Mouse (Mus musculus) limb, embryonic 13.5 days (tissue): ENCODE data around the gene Plcb1. TPM values are rescaled to one million over a fixed set of nuclear protein-coding genes. Genes with fewer than 3 reads are reported as not detected.

Experiments
- ATAC-seq: fragments of 200-750 bp; cut with Nextera tagmentation; 2 replicates; pipeline ENCODE4 v1.8.0; 2017; ENCODE audit warnings: low read depth, moderate number of reproducible peaks, moderate TSS enrichment; ENCODE audit not compliant: low FRiP score
- H3K27ac ChIP-seq: fragments of 300-500 bp; sonication (generic); 2 replicates; pipeline ENCODE4 v1.5.1; 2015; ENCODE audit warnings: inconsistent platforms, mild to moderate bottlenecking, moderate library complexity
- H3K27me3 ChIP-seq: fragments of 300-500 bp; sonication (generic); 2 replicates; pipeline ENCODE4 v1.6.1; 2015; ENCODE audit warnings: mild to moderate bottlenecking, inconsistent platforms
- H3K36me3 ChIP-seq: fragments of 300-500 bp; sonication (generic); 2 replicates; pipeline ENCODE4 v1.6.1; 2015; ENCODE audit warnings: inconsistent platforms, mild to moderate bottlenecking, moderate library complexity
- H3K4me1 ChIP-seq: fragments of 300-500 bp; sonication (generic); 2 replicates; pipeline ENCODE4 v1.6.1; 2015; ENCODE audit warnings: inconsistent platforms
- H3K4me2 ChIP-seq: fragments of 300-500 bp; sonication (generic); replicated peaks from 2 replicates; pipeline ENCODE4 v1.6.1; 2015; ENCODE audit warnings: inconsistent platforms, mild to moderate bottlenecking, moderate library complexity
- H3K4me3 ChIP-seq: fragments of 300-500 bp; sonication (generic); 2 replicates; pipeline ENCODE4 v1.5.1; 2015; ENCODE audit warnings: moderate library complexity, mild to moderate bottlenecking, inconsistent platforms
- H3K9ac ChIP-seq: fragments of 300-500 bp; sonication (generic); 2 replicates; pipeline ENCODE4 v1.6.1; 2015; ENCODE audit warnings: mild to moderate bottlenecking, inconsistent platforms
- H3K9me3 ChIP-seq: fragments of 300-500 bp; sonication (generic); 2 replicates; pipeline ENCODE4 v1.6.1; 2016; ENCODE audit warnings: inconsistent platforms
- WGBS: fragments of 180-500 bp; shearing (Covaris S2); methylation state at CpG from one replicate; pipeline ENCODE4 v1.1.7; 2015; 5-methylcytosine and 5-hydroxymethylcytosine counted together
- polyA plus RNA-seq: library from polyadenylated mRNA; unstranded; fragments of >200 nt; fragmentation: Nextera tagmentation; extraction: Ambion mirVana; gene quantifications from 2 replicates; pipeline ENCODE4 v1.2.1, GENCODE M21; 2015

Plcb1 gene
- polyA plus RNA-seq, 1 experiment from 2014 or later: 15.5 TPM

DNA sequence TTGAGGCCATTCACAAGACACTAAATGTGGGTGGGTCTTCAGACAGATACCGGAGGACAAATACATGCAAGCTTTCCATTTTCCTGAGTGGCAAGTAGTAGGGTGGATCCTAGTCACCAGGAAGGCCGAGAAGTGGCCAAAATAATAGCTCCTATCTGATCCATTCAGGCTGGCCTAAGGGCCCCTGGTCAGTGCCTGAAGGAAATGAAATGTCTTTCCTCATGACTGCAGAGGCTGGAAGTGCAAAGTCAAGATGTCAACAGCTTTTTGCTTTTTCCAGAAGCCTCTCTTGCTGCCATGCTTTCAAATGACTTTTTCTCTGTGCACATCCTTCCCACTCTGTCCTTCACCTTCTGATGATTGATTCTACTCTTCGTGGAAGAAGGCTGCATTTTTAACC, 415.0 kb downstream of the Plcb1 start:
- Histone ChIP-seq H3K4me3 (no peak overlapping the region), H3K36me3 (no peaks in the 10 kb centered on the region), H3K27me3 (no peaks in the 10 kb centered on the region), H3K27ac (no peak overlapping the region), H3K9ac (no peak overlapping the region), H3K9me3 (no peaks in the 10 kb centered on the region), H3K4me1 (no peaks in the 10 kb centered on the region), H3K4me2 (no peak overlapping the region)
- WGBS: 80% methylated on average over 3 of the region's 3 CpGs
- ATAC-seq: no peak

DNA sequence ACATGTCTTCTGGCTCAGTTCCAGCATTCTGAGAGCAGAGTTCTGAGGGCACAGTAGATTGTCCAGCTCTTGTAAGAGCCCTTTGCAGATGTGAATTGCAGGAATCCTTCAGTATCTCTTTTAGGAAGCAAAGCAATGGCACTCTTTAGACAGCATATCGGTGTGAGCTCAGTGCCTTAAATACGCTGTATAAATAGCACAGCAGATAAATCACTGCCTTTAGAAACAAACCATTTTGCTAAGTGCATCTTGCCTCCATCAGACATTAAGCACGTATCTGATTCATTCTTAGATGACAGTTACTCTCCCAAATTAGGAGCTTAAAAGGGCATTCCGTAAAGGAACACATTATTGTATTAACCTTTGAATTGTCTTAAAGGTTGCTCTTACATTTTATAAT, 416.5 kb downstream of the Plcb1 start:
- WGBS: 78% methylated on average over 4 of the region's 4 CpGs
- no peaks in the 10 kb centered on the region for H3K27me3 ChIP-seq

DNA sequence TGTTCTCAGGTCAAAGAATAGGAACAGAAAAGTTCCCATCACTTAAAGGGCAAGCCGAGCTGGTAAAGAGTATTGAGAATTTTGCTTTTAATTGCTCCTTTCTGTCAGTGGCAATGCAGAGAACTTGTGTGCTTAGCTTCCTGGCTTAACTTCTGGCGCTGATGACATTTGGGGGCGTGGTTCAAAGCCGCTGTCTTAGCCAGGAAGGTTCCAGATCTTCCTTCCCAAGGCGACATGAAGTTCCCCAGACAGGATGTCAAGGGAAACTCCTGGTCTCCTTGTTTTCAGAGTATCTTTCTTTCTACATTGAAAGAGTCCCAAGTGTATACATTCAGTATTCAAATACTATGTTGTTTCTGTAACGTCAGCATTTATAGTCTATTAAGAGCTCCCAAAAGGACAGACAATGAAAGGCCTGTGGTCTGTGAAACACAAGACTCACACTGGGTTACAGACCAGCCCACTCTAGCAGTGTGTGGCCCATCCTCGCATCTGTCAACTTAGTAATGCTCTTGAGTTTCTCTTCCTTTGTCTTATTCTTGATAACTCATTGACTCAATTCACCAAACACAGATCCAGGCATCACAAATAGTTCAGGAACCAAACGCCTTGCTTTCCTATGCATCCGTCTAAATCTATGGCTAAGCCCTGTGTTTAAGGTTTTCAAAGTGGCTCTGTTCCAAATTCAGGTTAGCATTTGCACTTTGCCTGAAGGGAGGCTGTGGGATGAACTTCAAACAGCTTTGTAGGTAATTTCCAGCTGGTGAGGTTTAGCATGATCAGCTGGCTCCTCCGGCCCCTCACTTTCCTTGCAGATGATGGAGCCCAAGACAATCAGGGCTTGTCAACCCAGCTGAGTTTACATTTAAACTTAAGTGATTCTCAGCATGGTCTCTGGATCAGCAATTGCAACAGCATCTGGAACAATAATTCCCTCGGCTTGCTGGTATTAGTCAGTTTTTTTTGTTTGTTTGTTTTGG, 418.6 kb downstream of the Plcb1 start:
- Histone ChIP-seq H3K36me3 (no peaks in the 10 kb centered on the region), H3K27me3 (no peaks in the 10 kb centered on the region), H3K4me3 (no peak overlapping the region), H3K9me3 (no peaks in the 10 kb centered on the region), H3K4me1 (no peaks in the 10 kb centered on the region), H3K4me2 (no peak overlapping the region), H3K9ac (no peak overlapping the region), H3K27ac (no peak overlapping the region)
- 69% methylated on average over 11 of the region's 11 CpGs for WGBS
- peak; percentile 55; the same call in 1 of the 2 replicates for ATAC-seq

More for the DNA sequence above, 416.5 kb downstream of the Plcb1 start:
- H3K9me3 ChIP-seq: no peaks in the 10 kb centered on the region
- no peak overlapping the region for H3K4me3 ChIP-seq
- no peak overlapping the region for H3K27ac ChIP-seq
- H3K4me1 ChIP-seq: no peaks in the 10 kb centered on the region
- no peak for ATAC-seq
- no peak overlapping the region for H3K4me2 ChIP-seq
- H3K36me3 ChIP-seq: no peaks in the 10 kb centered on the region
- no peak overlapping the region for H3K9ac ChIP-seq

DNA sequence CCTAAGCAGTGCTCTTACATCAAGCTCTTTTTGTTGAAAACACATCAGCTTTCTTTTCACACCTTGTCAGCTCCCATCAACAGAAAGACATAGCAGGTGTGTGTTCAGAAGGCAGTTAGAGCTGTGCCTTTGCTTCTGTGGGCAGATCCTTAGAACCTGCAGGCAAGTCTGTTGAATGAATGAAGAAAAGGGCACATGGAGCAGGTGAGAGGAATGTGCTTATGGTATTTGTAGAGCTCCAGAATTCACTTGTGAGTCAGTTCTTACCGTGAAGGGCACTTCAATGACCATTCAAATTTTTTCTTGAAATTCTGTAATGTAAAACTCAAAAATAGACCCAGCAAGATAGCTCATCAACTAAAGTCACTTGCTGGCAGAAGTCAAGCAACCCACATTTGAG, 423.0 kb downstream of the Plcb1 start:
- 74% methylated on average over 1 of the region's 1 CpGs for WGBS
- H3K9me3 ChIP-seq: no peaks in the 10 kb centered on the region
- no peak for ATAC-seq

DNA sequence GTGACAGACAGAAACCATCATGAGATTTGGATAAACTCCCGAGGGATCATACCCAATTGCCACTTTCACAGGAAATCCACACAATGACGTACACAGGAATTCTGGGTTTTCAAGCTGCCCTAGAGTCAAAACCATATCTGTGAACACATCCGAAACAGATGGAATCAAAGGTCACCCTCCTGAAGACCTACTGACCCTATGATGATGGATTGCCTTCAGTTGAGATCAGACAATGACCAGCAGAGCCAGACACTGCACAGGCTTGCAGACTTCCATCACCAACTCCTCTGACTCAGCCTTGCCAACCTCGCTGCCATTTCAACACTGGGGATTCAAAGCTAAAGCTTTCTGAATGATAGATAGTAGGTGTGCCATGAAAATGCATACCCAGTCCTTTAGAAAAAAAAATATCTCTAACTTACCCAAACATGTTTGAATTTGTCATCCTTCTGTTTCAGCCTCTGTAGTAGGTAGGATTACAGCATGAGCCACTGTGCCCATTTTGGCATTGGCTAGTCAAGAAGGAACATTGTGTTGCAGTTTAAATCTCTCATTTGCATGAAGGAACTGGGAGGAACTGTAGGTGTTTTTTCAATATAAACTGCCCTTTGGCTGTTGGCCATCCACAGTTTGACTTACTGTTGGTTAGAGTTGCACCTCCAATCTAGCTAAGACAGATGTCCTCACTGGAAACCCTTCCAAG, 429.0 kb downstream of the Plcb1 start:
- Histone ChIP-seq H3K9me3 (no peaks in the 10 kb centered on the region), H3K9ac (no peak overlapping the region), H3K4me2 (no peak overlapping the region), H3K4me1 (no peaks in the 10 kb centered on the region), H3K27ac (no peak overlapping the region), H3K4me3 (no peak overlapping the region), H3K27me3 (no peaks in the 10 kb centered on the region), H3K36me3 (no peaks in the 10 kb centered on the region)
- WGBS: 54% methylated on average over 4 of the region's 4 CpGs
- ATAC-seq: no peak

More for the DNA sequence above, 423.0 kb downstream of the Plcb1 start:
- Histone ChIP-seq H3K27ac (no peak overlapping the region), H3K4me1 (no peaks in the 10 kb centered on the region), H3K36me3 (no peaks in the 10 kb centered on the region), H3K4me3 (no peak overlapping the region), H3K4me2 (no peak overlapping the region), H3K9ac (no peak overlapping the region), H3K27me3 (no peaks in the 10 kb centered on the region)

DNA sequence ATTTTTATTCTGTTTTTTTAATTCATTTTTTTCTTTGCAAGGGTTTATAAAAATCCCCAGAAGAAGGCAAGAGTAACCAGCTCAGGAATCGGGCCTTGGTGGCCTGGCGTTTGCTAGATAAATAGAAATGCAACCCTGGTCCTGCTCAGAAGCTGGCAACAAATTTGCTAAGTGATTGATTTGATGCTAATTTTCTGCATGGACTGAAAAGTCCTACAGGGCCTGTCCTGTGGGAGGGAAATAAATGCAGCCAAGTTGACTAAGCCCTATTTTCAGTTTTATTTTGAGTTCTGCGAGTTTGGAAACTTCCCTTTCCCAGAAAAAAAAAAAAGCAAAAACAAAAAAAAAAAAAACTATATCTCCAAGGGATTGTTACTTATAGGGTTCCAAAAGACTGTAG, 433.5 kb downstream of the Plcb1 start:
- Histone ChIP-seq H3K9me3 (no peaks in the 10 kb centered on the region), H3K27ac (no peak overlapping the region), H3K4me3 (no peak overlapping the region), H3K4me2 (no peak overlapping the region), H3K36me3 (no peaks in the 10 kb centered on the region), H3K4me1 (no peaks in the 10 kb centered on the region), H3K27me3 (no peaks in the 10 kb centered on the region), H3K9ac (no peak overlapping the region)
- ATAC-seq: no peak
- 86% methylated on average over 3 of the region's 3 CpGs for whole genome bisulfite sequencing

DNA sequence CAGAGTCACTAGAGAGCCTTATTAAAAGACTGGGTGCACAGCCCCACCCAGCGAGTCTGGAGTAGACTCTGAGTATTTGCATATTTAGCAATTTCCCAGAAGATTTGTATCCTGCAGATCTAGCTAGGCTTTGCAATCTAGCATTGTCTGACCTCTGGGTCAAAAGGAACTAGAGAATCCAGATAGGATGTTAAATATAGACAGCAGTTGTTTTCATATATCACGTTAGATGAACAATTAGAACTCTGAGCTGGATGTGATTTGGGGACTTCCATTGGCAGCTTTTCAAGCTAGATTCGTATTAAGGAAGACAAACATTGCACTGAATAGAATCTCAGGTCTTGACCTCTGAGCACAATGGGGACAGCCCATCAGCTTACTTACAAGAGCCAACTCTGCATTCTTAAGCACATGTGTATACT, 439.7 kb downstream of the Plcb1 start:
- Histone ChIP-seq H3K4me1 (no peaks in the 10 kb centered on the region), H3K9ac (no peak overlapping the region), H3K27me3 (no peaks in the 10 kb centered on the region), H3K9me3 (no peaks in the 10 kb centered on the region), H3K4me2 (no peak overlapping the region), H3K27ac (no peak overlapping the region), H3K36me3 (no peaks in the 10 kb centered on the region), H3K4me3 (no peak overlapping the region)
- ATAC-seq: no peak
- WGBS: 81% methylated on average over 3 of the region's 3 CpGs

DNA sequence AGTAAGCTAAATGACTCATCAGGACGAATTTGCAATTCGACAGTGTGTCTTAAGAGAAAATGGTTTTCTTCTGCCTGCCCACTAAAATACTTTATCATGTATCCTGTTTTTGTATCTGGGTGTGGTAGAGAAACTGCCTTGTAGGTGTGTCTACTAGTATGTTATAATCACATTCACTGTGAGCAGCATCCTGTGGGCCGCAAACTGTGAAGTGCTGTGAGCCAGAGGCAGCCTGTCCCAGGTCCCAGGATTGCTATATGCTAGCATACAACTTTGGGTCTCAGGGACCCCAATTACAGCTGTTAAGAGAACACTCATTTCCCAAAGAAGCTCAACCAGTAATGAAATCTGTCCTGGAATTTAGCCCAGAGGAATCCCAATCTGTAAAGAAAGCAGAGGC, 444.4 kb downstream of the Plcb1 start:
- WGBS: 80% methylated on average over 3 of the region's 3 CpGs
- no peak overlapping the region for H3K9ac ChIP-seq
- ATAC-seq: no peak

DNA sequence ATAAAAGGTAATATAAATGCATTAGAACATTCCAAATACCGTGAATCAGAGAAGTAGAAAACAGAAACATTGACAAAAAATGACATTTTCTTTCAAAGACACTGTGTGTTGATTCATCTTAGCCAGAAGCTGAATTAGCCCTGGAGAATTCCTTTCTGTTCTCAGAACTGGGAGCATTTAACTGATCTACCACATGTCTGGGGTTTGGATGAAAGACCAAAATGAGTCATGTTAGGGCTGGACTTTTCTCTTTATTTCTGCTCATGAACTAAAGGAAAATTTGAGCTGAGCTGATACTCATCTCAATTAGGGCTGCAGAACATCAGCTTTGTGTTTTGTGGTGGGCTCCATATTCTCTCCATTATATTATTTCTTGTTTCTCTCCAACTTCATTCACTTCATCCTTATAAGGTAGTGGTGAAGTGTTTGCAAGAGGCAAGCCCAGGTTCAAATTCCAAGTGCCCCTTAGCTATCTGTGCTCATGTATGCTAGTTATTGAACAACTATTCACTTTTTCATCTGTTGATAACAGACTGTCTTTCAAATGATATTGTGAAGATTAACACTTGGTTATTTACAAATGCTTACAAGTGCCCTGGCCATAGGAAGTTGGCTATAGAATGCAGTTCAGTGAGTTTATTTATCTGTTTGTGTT, 456.9 kb downstream of the Plcb1 start:
- no peaks in the 10 kb centered on the region for H3K27me3 ChIP-seq
- H3K9ac ChIP-seq: no peak overlapping the region
- no peaks in the 10 kb centered on the region for H3K4me1 ChIP-seq
- ATAC-seq: no peak
- WGBS: 88% methylated on average over 1 of the region's 1 CpGs
- no peak overlapping the region for H3K4me2 ChIP-seq
- no peak overlapping the region for H3K4me3 ChIP-seq
- H3K9me3 ChIP-seq: no peaks in the 10 kb centered on the region
- H3K36me3 ChIP-seq: no peaks in the 10 kb centered on the region
- H3K27ac ChIP-seq: no peak overlapping the region

More for the DNA sequence above, 444.4 kb downstream of the Plcb1 start:
- no peaks in the 10 kb centered on the region for H3K27me3 ChIP-seq
- no peaks in the 10 kb centered on the region for H3K9me3 ChIP-seq
- no peaks in the 10 kb centered on the region for H3K36me3 ChIP-seq
- H3K27ac ChIP-seq: no peak overlapping the region
- no peak overlapping the region for H3K4me2 ChIP-seq
- no peak overlapping the region for H3K4me3 ChIP-seq
- no peaks in the 10 kb centered on the region for H3K4me1 ChIP-seq

DNA sequence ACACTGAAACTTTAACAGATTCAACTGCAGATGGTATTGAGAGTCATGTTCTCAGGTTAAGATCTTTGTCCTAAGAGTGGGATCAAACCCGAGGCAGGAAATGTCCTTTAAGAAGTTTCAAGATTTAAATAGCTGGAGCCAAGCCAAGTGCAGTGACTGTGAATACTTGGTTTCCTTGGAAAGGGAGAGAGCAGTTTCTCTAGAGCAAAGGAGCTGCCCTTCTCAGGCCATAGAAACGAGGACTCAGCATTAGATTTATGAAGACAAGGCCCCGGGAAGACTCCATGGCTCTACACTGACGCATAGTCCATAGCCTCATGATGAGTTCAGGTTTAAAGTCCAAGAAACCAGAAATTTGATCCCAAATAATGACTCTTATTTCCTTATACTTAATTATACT, 457.9 kb downstream of the Plcb1 start:
- no peaks in the 10 kb centered on the region for H3K9me3 ChIP-seq
- H3K27me3 ChIP-seq: no peaks in the 10 kb centered on the region
- no peak overlapping the region for H3K27ac ChIP-seq
- no peak for ATAC-seq
- no peak overlapping the region for H3K4me3 ChIP-seq
- WGBS: 52% methylated on average over 4 of the region's 4 CpGs
- H3K36me3 ChIP-seq: no peaks in the 10 kb centered on the region
- no peak overlapping the region for H3K4me2 ChIP-seq
- no peaks in the 10 kb centered on the region for H3K4me1 ChIP-seq
- H3K9ac ChIP-seq: no peak overlapping the region

DNA sequence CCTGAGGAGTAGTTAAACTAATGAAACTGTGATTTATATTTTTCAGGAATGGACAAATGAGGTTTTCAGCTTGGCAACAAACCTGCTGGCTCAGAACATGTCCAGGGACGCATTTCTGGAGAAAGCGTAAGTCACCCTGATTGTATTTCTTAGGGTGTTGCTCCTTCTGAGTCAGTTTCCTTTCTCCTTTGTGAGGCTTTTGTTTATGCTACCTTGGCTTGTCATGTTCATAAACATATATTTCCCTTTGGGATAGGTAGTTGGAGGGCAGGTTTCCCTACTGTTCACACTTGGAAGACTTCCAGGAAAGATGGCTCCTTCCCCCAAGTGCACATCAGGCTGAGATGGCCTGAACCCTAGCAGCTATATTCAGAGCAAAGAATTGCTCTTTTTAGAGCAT, 464.1 kb downstream of the Plcb1 start:
- no peak overlapping the region for H3K27ac ChIP-seq
- H3K4me1 ChIP-seq: no peaks in the 10 kb centered on the region
- H3K9me3 ChIP-seq: no peaks in the 10 kb centered on the region
- no peak for ATAC-seq
- H3K4me2 ChIP-seq: no peak overlapping the region
- no peaks in the 10 kb centered on the region for H3K36me3 ChIP-seq
- H3K9ac ChIP-seq: no peak overlapping the region
- H3K4me3 ChIP-seq: no peak overlapping the region
- 78% methylated on average over 2 of the region's 2 CpGs for WGBS
- no peaks in the 10 kb centered on the region for H3K27me3 ChIP-seq

DNA sequence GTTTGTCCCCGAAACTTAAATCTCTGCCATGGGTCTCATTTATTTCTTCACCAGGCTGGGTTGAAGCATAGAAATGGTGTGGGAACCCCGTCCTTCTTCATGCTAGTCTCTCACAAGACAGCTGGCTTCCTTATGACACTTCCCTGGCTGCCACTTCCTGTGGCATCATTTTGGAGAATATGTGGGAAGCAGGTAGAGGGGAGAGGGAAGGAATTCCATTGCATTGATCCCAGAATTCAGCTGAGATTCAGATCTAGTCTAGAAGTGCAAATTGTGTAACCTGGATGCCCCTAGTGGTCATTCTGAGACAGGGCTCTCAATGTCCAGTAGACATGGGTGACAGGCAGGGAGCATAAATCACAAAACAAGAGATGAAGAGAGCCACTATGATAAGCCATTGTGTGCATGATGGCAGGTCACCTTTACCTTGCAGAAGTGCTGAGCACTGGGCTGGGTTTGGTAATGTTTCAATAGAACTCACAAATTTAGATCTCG, 466.0 kb downstream of the Plcb1 start:
- Histone ChIP-seq H3K9ac (no peak overlapping the region), H3K4me3 (no peak overlapping the region), H3K27me3 (no peaks in the 10 kb centered on the region), H3K9me3 (no peaks in the 10 kb centered on the region), H3K4me1 (no peaks in the 10 kb centered on the region), H3K4me2 (no peak overlapping the region), H3K36me3 (no peaks in the 10 kb centered on the region), H3K27ac (no peak overlapping the region)
- WGBS: 94% methylated on average over 3 of the region's 3 CpGs
- no peak for ATAC-seq
